Mouse (Mus musculus): ENCODE data around the gene Mc1r.
"Not testable (repeated sequence)": the region's sequence is repeated elsewhere in the genome, so short reads cannot be mapped to it uniquely, and the experiment has no call there.

The Mc1r gene

GRCm38 (mm10) chr8:123430936-123431335, 24.0 kb downstream of the Mc1r start:
- DNase-seq (ENCODE audit: inconsistent ontology term) = not testable (repeated sequence)

DNA sequence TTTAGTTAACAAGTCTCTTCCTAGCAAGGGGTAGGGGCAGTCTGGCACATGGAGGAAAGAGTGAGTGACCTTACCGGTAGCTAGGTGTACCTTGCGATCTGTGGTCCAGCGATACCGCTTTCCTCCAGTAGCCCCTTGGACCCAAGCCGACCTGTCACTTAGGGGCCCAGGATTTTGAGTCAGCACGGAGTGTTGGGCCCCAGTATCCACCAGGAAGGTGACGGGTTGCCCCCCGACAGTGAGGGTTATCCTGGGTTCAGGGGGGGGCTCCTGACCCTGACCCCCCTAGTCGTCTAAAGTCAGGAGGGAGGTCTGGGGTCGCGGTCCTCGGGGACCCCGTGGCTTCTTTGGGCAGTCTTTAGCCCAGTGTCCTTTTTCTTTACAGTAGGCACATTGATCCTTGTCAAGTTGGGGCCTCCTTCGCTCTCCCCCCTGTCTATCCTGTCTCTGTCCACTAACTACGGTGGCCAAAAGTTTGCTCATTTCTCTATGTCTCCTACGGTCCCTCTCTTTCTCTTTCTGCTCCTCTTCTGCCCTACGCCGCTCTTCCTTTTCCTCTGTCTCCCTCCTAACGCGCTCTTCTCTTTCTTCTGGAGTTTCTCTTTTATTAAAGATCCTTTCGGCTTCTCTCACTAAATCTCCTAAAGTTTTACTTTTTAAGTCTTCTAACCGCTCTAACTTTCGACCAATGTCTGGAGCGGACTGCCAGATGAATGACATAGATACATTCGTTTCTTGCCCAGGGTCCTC, 24.9 kb downstream of the Mc1r start:
- DNase-seq (ENCODE audit: inconsistent ontology term) = no peak

DNA sequence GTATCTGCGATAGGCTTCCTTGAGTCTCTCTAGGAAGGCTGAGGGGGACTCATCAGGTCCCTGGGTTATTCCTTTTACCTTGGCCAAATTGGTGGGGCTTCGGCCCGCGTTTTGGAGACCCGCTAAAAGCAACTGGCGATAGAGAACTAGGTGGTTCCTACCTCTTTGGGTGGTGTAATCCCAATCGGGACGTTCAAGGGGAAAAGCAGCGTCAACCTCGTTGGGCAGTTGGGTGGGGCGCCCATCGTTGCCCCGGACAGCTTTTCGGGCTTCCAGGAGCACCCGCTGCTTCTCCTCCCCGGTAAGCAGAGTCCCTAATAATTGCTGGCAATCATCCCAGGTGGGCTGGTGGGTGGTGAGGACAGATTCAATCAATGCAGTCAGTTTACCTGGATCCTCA, 25.5 kb downstream of the Mc1r start:
- DNase-seq (ENCODE audit: inconsistent ontology term) = no peak

DNA sequence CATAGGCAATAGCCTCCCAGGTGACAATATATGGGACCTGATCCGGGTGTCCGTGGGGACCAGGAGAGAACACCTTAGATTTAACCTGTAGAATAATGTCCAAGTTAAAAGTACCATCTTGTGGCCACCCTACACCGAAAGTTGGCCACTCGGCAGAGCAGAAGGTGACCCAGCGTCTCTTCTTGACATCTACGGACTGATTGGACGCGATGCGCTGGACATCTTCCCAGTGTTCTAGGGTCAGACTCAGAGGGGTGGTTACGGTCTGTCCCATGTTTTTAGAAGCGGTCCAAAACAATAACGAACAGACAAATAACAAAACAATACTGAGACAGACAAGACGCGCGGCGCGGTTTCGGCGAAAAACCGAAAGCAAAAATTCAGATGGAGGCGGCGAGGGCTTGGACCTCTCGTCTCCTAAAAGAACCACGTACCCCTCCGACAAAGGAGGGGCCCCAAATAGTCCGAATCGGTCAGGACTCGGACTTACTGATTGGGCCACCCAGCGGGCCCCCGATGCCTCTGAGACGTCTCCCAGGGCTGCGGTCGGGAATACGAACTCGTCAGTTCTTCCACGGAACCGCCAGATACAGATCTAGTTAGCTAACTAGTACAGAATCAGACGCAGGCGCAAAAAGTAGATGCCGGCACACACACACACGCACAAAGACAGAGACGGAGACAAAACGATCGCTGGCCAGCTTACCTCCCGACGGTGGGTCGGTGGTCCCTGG, 26.5 kb downstream of the Mc1r start:
- DNase-seq (ENCODE audit: inconsistent ontology term) = not testable (repeated sequence)

GRCm38 (mm10) chr8:123441788-123442187, 34.9 kb downstream of the Mc1r start:
- DNase-seq (ENCODE audit: inconsistent ontology term) = no peak

DNA sequence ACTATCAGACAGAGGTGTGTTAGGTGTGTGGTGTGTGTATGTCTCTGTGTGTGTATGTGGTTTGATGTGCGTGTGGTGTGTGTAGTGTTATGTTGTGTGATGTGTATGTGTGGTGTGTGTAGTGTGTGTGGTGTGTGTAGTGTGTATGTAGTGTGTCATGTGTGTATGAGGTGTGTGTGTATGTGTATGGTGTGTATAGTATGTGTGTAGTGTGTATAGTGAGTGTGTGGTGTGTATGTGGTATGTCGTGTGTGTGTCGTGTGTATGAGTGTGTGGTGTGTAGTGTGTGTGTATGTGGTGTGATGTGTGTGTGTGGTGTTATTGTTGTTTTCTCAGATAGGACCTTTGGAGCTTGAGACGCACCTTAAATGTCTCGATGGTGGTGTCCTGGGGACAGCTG, 35.4 kb downstream of the Mc1r start:
- DNase-seq (ENCODE audit: inconsistent ontology term) = no peak

- peak; percentile 96 for DNase-seq (ENCODE audit: inconsistent ontology term)
These were observed 36.1 kb downstream of the Mc1r start for GRCm38 (mm10) chr8:123442871-123443575.

GRCm38 (mm10) chr8:123443576-123443921, 36.6 kb downstream of the Mc1r start:
- DNase-seq (ENCODE audit: inconsistent ontology term) = peak; percentile 16

- no peak for DNase-seq (ENCODE audit: inconsistent ontology term)
These were observed 37.2 kb downstream of the Mc1r start for GRCm38 (mm10) chr8:123444131-123444530.

DNA sequence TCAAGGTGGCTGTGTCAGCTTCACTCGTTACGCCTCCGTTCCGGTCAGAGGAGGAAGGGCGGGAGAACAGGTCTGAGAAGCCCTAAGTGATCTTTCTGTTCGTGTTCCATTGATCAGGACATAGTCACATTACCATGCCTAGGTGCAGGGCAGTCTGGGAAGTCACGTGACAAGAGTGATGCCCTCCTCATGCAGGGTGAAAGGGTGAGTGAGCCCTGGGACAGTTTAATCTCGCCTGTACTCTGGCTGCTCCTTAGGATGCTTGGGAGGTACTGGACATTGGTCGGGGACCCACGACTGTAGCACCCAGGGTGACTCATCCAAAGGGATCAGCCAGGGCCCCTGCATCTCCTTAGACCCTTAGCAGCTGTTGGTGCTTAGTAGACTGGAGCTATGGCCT, 39.1 kb downstream of the Mc1r start:
- no peak for DNase-seq (ENCODE audit: inconsistent ontology term)

DNA sequence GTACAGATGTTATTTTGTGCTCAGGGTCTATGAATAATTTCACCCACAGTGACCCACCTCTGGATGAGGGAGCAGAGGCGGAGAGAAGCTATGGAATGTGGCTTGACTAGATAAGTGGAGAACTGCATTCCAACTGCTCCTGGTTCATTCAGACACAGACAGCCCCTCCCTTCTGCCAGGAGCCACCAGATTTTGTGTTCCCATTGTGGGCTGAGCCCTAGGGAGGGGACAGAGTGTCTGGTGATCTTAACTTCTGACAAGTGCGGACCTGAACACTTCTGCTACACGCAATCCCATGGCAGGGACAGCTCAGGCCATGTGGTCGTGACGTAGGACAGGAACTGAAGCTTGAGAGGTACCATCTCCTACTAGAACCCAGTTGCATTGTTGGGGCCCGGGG, 39.9 kb downstream of the Mc1r start:
- DNase-seq (ENCODE audit: inconsistent ontology term) = no peak

DNA sequence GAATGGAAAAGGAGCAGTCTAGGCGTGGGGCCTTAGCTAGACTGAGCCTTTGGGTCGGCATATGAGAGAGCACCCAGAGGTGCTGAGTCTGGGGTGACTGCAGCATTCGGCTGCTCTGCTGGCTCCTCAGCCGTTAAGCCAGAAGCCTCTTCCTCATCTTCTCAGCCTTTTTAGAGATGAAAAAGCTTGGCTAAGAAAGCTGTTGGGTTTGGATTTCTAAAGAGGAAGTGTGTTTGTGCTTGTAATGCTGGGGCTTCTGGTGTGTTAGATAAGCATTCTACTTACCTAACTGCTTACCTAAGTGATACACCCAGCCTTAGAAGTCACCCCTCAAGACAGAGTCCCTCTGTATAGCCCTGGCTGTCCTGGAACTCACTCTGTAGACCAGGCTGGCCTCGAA, 43.9 kb downstream of the Mc1r start:
- no peak for DNase-seq (ENCODE audit: inconsistent ontology term)

- not testable (repeated sequence) for DNase-seq (ENCODE audit: inconsistent ontology term)
These were observed 44.8 kb downstream of the Mc1r start for GRCm38 (mm10) chr8:123451747-123452146.

- no peak for DNase-seq (ENCODE audit: inconsistent ontology term)
These were observed 45.2 kb downstream of the Mc1r start for GRCm38 (mm10) chr8:123452149-123452548.

- DNase-seq (ENCODE audit: inconsistent ontology term) = no peak
These were observed 46.4 kb downstream of the Mc1r start for GRCm38 (mm10) chr8:123453291-123453690.

DNA sequence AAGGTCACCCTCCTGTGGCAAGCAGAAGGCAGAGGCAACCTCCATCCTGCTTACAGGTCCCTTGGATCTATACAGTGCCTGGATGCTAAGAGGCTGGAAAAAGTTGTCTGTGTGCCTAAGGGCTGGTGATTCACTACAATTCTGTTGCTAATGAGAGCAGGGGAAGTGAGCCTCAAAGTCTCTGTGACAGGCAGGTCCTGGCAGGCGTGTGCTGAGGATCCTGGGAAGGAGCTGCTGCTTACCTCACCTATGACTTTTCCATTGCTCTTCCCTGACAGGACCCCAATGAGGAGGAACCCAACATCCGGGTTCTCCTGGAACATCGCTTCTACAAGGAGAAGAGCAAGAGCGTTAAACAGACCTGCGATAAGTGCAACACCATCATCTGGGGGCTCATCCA, 47.0 kb downstream of the Mc1r start:
- DNase-seq (ENCODE audit: inconsistent ontology term) = no peak

DNA sequence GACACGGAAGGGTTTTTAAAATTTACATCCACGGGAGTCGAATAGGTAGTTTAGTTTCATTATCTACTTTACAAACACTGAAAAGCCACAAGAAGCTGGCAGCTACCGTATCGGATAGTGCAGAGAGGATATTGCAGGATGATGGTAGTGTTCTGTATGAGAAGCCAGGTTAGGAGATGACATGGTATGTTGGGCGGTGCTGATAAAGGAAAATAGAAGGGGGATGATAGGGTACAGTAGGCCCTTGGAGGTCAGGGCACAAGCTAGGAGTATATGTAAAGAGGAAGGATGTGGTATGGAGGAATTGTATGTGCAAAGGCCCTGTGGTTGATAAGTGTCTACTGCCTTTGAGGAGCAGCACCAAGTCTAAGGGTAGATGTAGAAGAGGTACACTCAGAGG, 47.7 kb downstream of the Mc1r start:
- no peak for DNase-seq (ENCODE audit: inconsistent ontology term)
